Mouse (Mus musculus): ENCODE measurements around the gene Mdfic. TPM values are rescaled to one million over a fixed set of nuclear protein-coding genes. Genes with fewer than 3 reads are reported as not detected.

Gene Mdfic
- polyA plus RNA-seq, 1 experiment from 2014 or later: 7.4 TPM

DNA sequence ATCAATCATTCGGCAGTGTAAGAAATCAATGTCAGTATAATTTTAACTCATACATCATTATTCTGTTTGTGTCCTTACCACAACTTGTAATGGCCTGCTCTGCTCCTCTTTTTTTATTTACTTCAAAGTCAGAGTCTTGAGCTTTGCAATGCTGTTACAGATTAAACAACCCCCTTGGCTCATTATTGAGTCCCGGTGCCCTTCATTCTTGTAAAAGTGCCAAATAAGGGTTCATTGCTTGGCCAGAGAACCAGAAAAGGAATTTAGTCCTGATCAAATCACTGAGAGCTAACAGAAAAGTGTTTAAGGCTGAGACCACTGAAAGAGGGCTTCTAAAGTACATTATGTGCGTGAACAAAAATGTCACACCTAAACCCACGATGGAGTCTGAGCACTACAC is 10.2 kb downstream of the Mdfic start:
- H3K4me2 ChIP-seq: no peak overlapping the region
- WGBS (ENCODE audit: insufficient replicate concordance): 83% methylated on average over 4 of the region's 4 CpGs
- H3K4me1 ChIP-seq (ENCODE audit: control insufficient read depth, insufficient read depth, low read length): peaks cover 10% of the 10 kb centered on the region; the same call in 1 of the 2 replicates
- H3K4me3 ChIP-seq (ENCODE audit: low read depth, low read length): no peak overlapping the region
- no peak for ATAC-seq (replicated peaks; ENCODE audit: insufficient number of reproducible peaks, low FRiP score, low TSS enrichment)
- no peak overlapping the region for H3K27ac ChIP-seq (ENCODE audit: low read depth, low read length)
- no peaks in the 10 kb centered on the region for H3K9me3 ChIP-seq (replicated peaks; ENCODE audit: control insufficient read depth, low read length)
- H3K36me3 ChIP-seq (ENCODE audit: control insufficient read depth, insufficient read depth, low read length): no peaks in the 10 kb centered on the region
- H3K9ac ChIP-seq (ENCODE audit: low read depth, low read length): no peak overlapping the region
- H3K27me3 ChIP-seq (ENCODE audit: control insufficient read depth, insufficient read depth, low read length): no peaks in the 10 kb centered on the region

DNA sequence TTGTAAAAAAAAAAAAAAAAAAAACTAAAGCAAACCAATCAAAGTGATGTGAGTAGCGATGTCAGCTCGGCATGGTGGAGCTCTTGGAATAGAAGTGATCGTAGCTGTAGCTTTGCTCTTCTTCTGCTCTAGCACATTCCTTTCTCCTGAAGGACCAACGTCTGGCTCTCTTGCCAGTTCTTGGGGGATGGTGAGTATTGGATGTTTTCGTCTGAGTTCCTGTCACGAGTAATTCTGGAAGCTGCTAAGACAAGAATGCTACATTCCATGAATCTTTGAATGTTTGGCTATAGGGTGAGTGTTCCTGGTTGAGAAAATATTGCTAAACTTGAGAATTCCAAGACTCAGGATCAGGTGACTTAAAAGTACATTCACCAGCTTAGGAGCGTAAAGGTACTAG is 11.0 kb downstream of the Mdfic start:
- Histone ChIP-seq H3K4me3 (ENCODE audit: low read depth, low read length) (no peak overlapping the region), H3K36me3 (ENCODE audit: control insufficient read depth, insufficient read depth, low read length) (no peaks in the 10 kb centered on the region), H3K27ac (ENCODE audit: low read depth, low read length) (no peak overlapping the region), H3K4me1 (ENCODE audit: control insufficient read depth, insufficient read depth, low read length) (peaks cover 10% of the 10 kb centered on the region; the same call in 1 of the 2 replicates), H3K9ac (ENCODE audit: low read depth, low read length) (no peak overlapping the region), H3K27me3 (ENCODE audit: control insufficient read depth, insufficient read depth, low read length) (no peaks in the 10 kb centered on the region), H3K4me2 (no peak overlapping the region), H3K9me3 (replicated peaks; ENCODE audit: control insufficient read depth, low read length) (no peaks in the 10 kb centered on the region)
- ATAC-seq (replicated peaks; ENCODE audit: insufficient number of reproducible peaks, low FRiP score, low TSS enrichment): no peak
- WGBS (ENCODE audit: insufficient replicate concordance): 54% methylated on average over 7 of the region's 7 CpGs

DNA sequence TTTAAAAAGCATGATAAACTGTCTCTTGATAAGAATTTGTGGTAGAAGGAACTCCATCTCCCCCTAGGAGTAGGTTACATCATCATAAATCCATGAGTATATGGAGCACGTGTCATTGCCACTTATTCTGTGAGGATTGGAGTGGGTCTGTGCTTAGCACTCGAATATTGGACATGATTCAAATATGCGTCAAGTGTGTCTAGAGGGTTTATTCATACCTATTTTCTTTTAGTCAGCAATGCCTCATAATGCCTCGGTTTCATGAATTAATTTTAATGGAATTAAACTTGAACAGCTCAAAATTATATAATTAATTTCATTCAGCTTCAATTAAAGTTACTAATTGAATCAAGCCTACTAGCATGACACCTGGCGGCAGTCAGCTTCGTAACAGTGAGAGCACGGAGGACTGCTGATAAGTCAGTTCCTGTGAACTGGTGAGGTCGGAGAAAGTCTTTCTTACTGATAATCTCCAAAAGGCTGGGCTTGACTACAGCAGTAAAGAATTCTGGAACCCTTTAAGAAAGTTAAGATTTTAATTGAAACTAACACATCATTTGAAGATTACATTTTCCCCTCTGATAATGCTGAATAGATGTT is 17.0 kb downstream of the Mdfic start:
- H3K36me3 ChIP-seq (ENCODE audit: control insufficient read depth, insufficient read depth, low read length): 0 out of 2 replicates have a peak, but pooled peaks cover 3% of the 10 kb centered on the region
- no peak overlapping the region for H3K9ac ChIP-seq (ENCODE audit: low read depth, low read length)
- 30% methylated on average over 8 of the region's 8 CpGs for WGBS (ENCODE audit: insufficient replicate concordance)
- peaks cover 6% of the 10 kb centered on the region for H3K4me1 ChIP-seq (ENCODE audit: control insufficient read depth, insufficient read depth, low read length)
- no peak overlapping the region for H3K4me2 ChIP-seq
- ATAC-seq (replicated peaks; ENCODE audit: insufficient number of reproducible peaks, low FRiP score, low TSS enrichment): peak; percentile 55; the same call in 1 of the 2 replicates
- no peaks in the 10 kb centered on the region for H3K9me3 ChIP-seq (replicated peaks; ENCODE audit: control insufficient read depth, low read length)
- no peak overlapping the region for H3K4me3 ChIP-seq (ENCODE audit: low read depth, low read length)
- no peaks in the 10 kb centered on the region for H3K27me3 ChIP-seq (ENCODE audit: control insufficient read depth, insufficient read depth, low read length)
- H3K27ac ChIP-seq (ENCODE audit: low read depth, low read length): no peak overlapping the region

DNA sequence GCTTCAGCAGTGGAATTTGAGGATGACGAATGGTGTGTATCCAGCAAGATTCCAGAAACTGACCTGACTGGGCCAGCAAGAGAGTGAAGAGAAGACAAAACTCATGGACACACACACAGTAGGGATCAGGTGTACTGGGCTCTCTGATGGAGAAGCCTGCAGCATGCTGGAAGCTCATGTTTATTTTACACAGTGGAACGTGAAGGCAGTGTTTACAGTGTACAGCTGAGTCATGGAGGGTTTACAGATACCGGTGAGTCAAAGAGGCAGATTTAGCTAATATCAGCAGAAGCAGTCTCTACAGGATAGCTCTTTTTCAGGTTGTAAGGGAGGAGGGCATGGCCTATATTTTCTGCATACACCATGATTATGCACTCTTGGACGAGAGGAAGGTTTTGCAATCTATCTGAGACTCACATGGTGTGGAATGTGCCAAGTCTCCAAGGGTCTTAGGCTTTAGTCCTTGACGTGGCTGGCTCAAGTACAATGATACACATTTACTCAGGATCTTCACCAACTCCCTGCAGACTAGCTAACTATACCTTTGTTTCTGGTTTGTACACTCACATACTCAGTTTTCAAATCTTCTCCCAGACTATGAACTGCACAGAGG is 18.0 kb downstream of the Mdfic start:
- Histone ChIP-seq H3K4me3 (ENCODE audit: low read depth, low read length) (no peak overlapping the region), H3K4me2 (no peak overlapping the region), H3K36me3 (ENCODE audit: control insufficient read depth, insufficient read depth, low read length) (0 out of 2 replicates have a peak, but pooled peaks cover 3% of the 10 kb centered on the region), H3K9ac (ENCODE audit: low read depth, low read length) (no peak overlapping the region), H3K4me1 (ENCODE audit: control insufficient read depth, insufficient read depth, low read length) (peaks cover 8% of the 10 kb centered on the region), H3K27me3 (ENCODE audit: control insufficient read depth, insufficient read depth, low read length) (no peaks in the 10 kb centered on the region), H3K27ac (ENCODE audit: low read depth, low read length) (no peak overlapping the region), H3K9me3 (replicated peaks; ENCODE audit: control insufficient read depth, low read length) (no peaks in the 10 kb centered on the region)
- 38% methylated on average over 5 of the region's 5 CpGs for WGBS (ENCODE audit: insufficient replicate concordance)
- ATAC-seq (replicated peaks; ENCODE audit: insufficient number of reproducible peaks, low FRiP score, low TSS enrichment): 0 out of 2 replicates have a peak, but pooled peaks have one; percentile 35

DNA sequence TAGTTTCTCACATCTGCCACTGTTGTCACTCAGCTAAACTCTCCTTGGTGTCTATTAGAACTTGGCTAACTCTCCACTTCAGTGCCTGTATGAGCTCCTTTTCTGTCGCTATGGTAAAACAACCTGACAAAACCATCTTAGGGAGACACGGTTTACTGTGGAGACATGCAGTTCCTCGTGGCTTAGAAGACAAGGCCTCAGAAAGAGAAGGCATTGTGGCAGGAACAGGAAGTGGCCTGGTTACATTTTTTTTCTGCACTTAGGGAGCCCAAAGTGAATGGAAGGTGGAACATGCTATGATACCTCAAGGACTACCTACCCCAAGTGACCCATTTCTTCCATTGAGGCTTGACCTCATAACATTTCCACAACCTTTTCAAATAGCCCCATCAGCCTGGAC is 18.7 kb downstream of the Mdfic start:
- Histone ChIP-seq H3K9ac (ENCODE audit: low read depth, low read length) (no peak overlapping the region), H3K4me2 (no peak overlapping the region), H3K9me3 (replicated peaks; ENCODE audit: control insufficient read depth, low read length) (no peaks in the 10 kb centered on the region), H3K27me3 (ENCODE audit: control insufficient read depth, insufficient read depth, low read length) (no peaks in the 10 kb centered on the region), H3K4me1 (ENCODE audit: control insufficient read depth, insufficient read depth, low read length) (peaks cover 13% of the 10 kb centered on the region), H3K4me3 (ENCODE audit: low read depth, low read length) (no peak overlapping the region), H3K36me3 (ENCODE audit: control insufficient read depth, insufficient read depth, low read length) (0 out of 2 replicates have a peak, but pooled peaks cover 3% of the 10 kb centered on the region), H3K27ac (ENCODE audit: low read depth, low read length) (no peak overlapping the region)
- ATAC-seq (replicated peaks; ENCODE audit: insufficient number of reproducible peaks, low FRiP score, low TSS enrichment): no peak
- WGBS (ENCODE audit: insufficient replicate concordance): 74% methylated on average over 3 of the region's 3 CpGs

DNA sequence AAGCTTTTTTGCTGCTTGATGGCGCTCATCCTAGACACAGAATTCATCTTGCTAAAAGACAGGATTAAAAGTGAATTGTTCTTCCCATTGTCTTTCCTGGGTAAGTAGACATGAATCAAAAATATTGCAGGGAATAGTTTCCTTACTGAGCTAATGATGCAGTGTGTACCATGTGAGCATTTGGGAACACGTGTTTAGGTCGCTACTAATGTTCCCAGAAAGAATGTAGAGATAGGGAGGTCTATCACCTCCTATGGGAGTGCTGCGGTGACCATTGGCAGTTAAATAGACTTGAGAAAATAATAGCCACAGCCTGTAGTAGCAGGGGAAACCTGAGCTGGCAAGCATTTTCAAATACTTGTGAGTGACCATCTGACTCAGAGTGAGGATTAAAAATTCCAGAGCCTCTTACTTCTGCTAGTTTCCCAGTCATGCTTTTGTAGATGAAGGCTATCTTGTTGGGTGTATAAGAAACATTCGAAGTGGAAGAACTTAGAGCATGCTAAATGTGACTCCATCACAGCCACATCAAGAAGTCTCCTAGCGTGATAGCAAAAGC is 22.2 kb downstream of the Mdfic start:
- no peak overlapping the region for H3K4me3 ChIP-seq (ENCODE audit: low read depth, low read length)
- no peaks in the 10 kb centered on the region for H3K27me3 ChIP-seq (ENCODE audit: control insufficient read depth, insufficient read depth, low read length)
- H3K36me3 ChIP-seq (ENCODE audit: control insufficient read depth, insufficient read depth, low read length): 0 out of 2 replicates have a peak, but pooled peaks cover 3% of the 10 kb centered on the region
- H3K4me2 ChIP-seq: no peak overlapping the region
- 59% methylated on average over 6 of the region's 6 CpGs for WGBS (ENCODE audit: insufficient replicate concordance)
- no peak for ATAC-seq (replicated peaks; ENCODE audit: insufficient number of reproducible peaks, low FRiP score, low TSS enrichment)
- no peak overlapping the region for H3K9ac ChIP-seq (ENCODE audit: low read depth, low read length)
- no peaks in the 10 kb centered on the region for H3K9me3 ChIP-seq (replicated peaks; ENCODE audit: control insufficient read depth, low read length)
- H3K27ac ChIP-seq (ENCODE audit: low read depth, low read length): peak overlapping the region; percentile 79
- peaks cover 10% of the 10 kb centered on the region for H3K4me1 ChIP-seq (ENCODE audit: control insufficient read depth, insufficient read depth, low read length)

DNA sequence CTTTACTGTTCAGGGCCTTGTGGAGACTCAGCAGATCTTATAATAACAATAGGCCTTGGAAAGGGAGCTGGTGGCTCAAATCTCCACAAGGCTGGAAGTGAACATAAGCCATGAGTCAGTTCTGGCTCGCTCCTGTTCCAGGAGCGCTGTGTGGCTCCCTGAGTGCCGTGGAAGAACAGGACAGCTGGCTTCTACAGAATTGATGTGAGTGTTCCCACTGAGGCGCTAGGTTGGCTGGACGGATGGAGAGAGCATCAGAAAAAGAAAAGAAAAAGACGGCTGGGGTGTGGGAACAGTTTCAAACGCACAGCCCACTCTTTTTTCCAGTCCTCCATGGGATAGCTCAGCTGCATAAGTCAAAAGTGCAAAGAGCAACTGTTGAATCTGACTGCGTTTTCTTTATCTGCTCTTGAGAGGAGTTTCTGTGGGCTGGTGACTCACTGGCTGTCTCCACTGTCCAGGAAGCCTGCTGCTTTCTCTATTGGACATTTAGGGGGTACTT is 22.9 kb downstream of the Mdfic start:
- Histone ChIP-seq H3K4me2 (peak overlapping the region; percentile 19; the same call in 1 of the 2 replicates), H3K36me3 (ENCODE audit: control insufficient read depth, insufficient read depth, low read length) (0 out of 2 replicates have a peak, but pooled peaks cover 3% of the 10 kb centered on the region), H3K27me3 (ENCODE audit: control insufficient read depth, insufficient read depth, low read length) (no peaks in the 10 kb centered on the region), H3K4me1 (ENCODE audit: control insufficient read depth, insufficient read depth, low read length) (peaks cover 10% of the 10 kb centered on the region), H3K9me3 (replicated peaks; ENCODE audit: control insufficient read depth, low read length) (no peaks in the 10 kb centered on the region), H3K9ac (ENCODE audit: low read depth, low read length) (no peak overlapping the region), H3K4me3 (ENCODE audit: low read depth, low read length) (no peak overlapping the region), H3K27ac (ENCODE audit: low read depth, low read length) (peak overlapping the region; percentile 79)
- WGBS (ENCODE audit: insufficient replicate concordance): 42% methylated on average over 8 of the region's 8 CpGs
- 0 out of 2 replicates have a peak, but pooled peaks have one; percentile 55 for ATAC-seq (replicated peaks; ENCODE audit: insufficient number of reproducible peaks, low FRiP score, low TSS enrichment)

DNA sequence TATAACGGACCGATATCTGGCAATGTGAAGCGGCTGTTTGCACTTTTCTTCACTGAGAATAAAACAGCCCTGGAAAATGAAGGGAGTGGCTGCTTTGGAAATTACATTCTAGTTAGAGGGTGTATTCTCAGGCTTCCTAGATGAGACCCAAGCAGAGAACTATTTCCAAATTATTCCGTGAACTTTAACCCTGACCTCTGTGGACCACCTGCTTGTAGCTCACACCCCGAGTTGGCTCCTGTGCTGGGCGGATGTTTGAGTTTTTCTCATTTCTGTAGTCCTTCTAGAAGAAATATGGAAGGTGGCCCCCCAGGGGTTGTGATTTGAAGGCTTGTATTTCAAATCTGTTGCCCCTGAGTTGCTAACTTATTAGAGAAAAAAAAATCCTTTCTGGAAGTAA is 23.3 kb downstream of the Mdfic start:
- Histone ChIP-seq H3K4me2 (peak overlapping the region; percentile 19), H3K27me3 (ENCODE audit: control insufficient read depth, insufficient read depth, low read length) (no peaks in the 10 kb centered on the region), H3K36me3 (ENCODE audit: control insufficient read depth, insufficient read depth, low read length) (0 out of 2 replicates have a peak, but pooled peaks cover 3% of the 10 kb centered on the region), H3K4me1 (ENCODE audit: control insufficient read depth, insufficient read depth, low read length) (peaks cover 7% of the 10 kb centered on the region), H3K4me3 (ENCODE audit: low read depth, low read length) (no peak overlapping the region), H3K9ac (ENCODE audit: low read depth, low read length) (no peak overlapping the region), H3K9me3 (replicated peaks; ENCODE audit: control insufficient read depth, low read length) (no peaks in the 10 kb centered on the region), H3K27ac (ENCODE audit: low read depth, low read length) (peak overlapping the region; percentile 79)
- WGBS (ENCODE audit: insufficient replicate concordance): 51% methylated on average over 6 of the region's 6 CpGs
- ATAC-seq (replicated peaks; ENCODE audit: insufficient number of reproducible peaks, low FRiP score, low TSS enrichment): no peak
